Mouse (Mus musculus): ENCODE measurements at regions not wholly inside any gene's neighbourhood (a gene's known extent, or its start where the extent isn't known, plus 50 kb on each side); places are given as distances from the start of the nearest gene placed in this dataset.

- no peak for DNase-seq
- TF ChIP-seq POLR2A (IDR thresholded peaks at IDR 0.05; ENCODE audit: insufficient read depth, low read depth, low read length) (no peak), EP300 (IDR thresholded peaks at IDR 0.05; ENCODE audit: insufficient read depth, low read depth, low read length) (no peak), CTCF (IDR thresholded peaks at IDR 0.05) (no peak)
- no peaks in the 10 kb centered on the region for H3K4me1 ChIP-seq (ENCODE audit: control insufficient read depth, insufficient read depth, low read length)
- no peak overlapping the region for H3K9ac ChIP-seq (ENCODE audit: low read depth, low read length)
- H3K27ac ChIP-seq: no peak overlapping the region
- H3K4me3 ChIP-seq: no peak overlapping the region
- H3K27me3 ChIP-seq (ENCODE audit: control insufficient read depth, insufficient read depth, low read length): no peaks in the 10 kb centered on the region
- H3K79me2 ChIP-seq (replicated peaks; ENCODE audit: control insufficient read depth, insufficient read depth, low read length): no peaks in the 10 kb centered on the region
- intact Hi-C loops (cut with DNase I): no loop called here
- 55% methylated on average over 3 of the region's 3 CpGs for WGBS
- H3K36me3 ChIP-seq (ENCODE audit: control insufficient read depth, insufficient read depth, low read length): no peaks in the 10 kb centered on the region
Observed at GRCm38 (mm10) chr8:33078125-33078524, 350.4 kb upstream of the 5930422O12Rik start.

DNA sequence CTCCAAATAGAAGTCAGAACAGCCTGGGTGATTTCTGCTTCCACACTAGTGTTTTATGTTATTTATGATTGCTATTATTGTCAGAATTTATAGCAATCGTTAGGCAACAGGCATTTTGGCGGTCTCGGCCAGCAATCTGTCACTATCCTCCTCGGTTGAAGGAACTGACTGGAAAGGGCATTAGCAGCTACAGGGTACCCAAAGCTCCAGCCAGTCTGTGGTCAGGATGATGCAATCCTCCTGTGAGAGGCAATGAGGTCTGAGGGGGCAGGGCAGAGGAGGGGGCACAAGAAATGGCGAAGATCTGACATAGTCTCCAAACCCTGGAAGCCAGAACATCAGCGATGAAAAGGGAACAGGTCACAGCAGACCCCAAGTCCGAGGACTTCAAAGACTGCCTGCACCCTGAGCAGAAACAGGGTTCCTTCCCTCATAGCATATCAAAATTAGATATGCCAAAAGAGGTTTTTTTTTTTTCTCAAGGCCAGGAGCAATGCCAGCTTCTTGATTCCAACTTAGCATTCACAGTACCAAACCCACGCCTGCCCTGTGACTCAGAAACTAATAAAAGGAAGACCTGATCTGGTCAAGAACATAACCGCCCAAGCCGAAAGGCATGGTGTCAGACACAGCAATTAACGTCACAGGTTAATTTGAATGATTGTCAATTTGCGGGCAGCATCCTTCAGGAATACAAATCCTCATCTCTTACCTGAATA lies 348.5 kb upstream of the 5930422O12Rik start:
- no peak for TF ChIP-seq EP300 (IDR thresholded peaks at IDR 0.05; ENCODE audit: insufficient read depth, low read depth, low read length)
- no peak for TF ChIP-seq POLR2A (IDR thresholded peaks at IDR 0.05; ENCODE audit: insufficient read depth, low read depth, low read length)
- no peak for TF ChIP-seq CTCF (IDR thresholded peaks at IDR 0.05)
- no peaks in the 10 kb centered on the region for H3K36me3 ChIP-seq (ENCODE audit: control insufficient read depth, insufficient read depth, low read length)
- no peak overlapping the region for H3K27ac ChIP-seq
- DNase-seq: no peak
- no peak overlapping the region for H3K4me3 ChIP-seq
- 69% methylated on average over 12 of the region's 12 CpGs for WGBS
- H3K79me2 ChIP-seq (replicated peaks; ENCODE audit: control insufficient read depth, insufficient read depth, low read length): no peaks in the 10 kb centered on the region
- no peaks in the 10 kb centered on the region for H3K4me1 ChIP-seq (ENCODE audit: control insufficient read depth, insufficient read depth, low read length)
- H3K27me3 ChIP-seq (ENCODE audit: control insufficient read depth, insufficient read depth, low read length): no peaks in the 10 kb centered on the region
- intact Hi-C loops (cut with DNase I): no loop called here
- H3K9ac ChIP-seq (ENCODE audit: low read depth, low read length): no peak overlapping the region

- Histone ChIP-seq H3K27ac (no peak overlapping the region), H3K4me3 (no peak overlapping the region), H3K36me3 (ENCODE audit: control insufficient read depth, insufficient read depth, low read length) (no peaks in the 10 kb centered on the region), H3K79me2 (replicated peaks; ENCODE audit: control insufficient read depth, insufficient read depth, low read length) (no peaks in the 10 kb centered on the region), H3K27me3 (ENCODE audit: control insufficient read depth, insufficient read depth, low read length) (no peaks in the 10 kb centered on the region), H3K4me1 (ENCODE audit: control insufficient read depth, insufficient read depth, low read length) (no peaks in the 10 kb centered on the region), H3K9ac (ENCODE audit: low read depth, low read length) (no peak overlapping the region)
- no peak for TF ChIP-seq POLR2A (IDR thresholded peaks at IDR 0.05; ENCODE audit: insufficient read depth, low read depth, low read length)
- no peak for TF ChIP-seq EP300 (IDR thresholded peaks at IDR 0.05; ENCODE audit: insufficient read depth, low read depth, low read length)
- no peak for DNase-seq
- 72% methylated on average over 4 of the region's 4 CpGs for WGBS
- intact Hi-C loops (cut with DNase I): no loop called here
Observed at GRCm38 (mm10) chr8:33081941-33082340, 346.6 kb upstream of the 5930422O12Rik start.

- no peak for TF ChIP-seq POLR2A (IDR thresholded peaks at IDR 0.05; ENCODE audit: insufficient read depth, low read depth, low read length)
- TF ChIP-seq CTCF (IDR thresholded peaks at IDR 0.05): no peak
- TF ChIP-seq EP300 (IDR thresholded peaks at IDR 0.05; ENCODE audit: insufficient read depth, low read depth, low read length): no peak
- no peaks in the 10 kb centered on the region for H3K4me1 ChIP-seq (ENCODE audit: control insufficient read depth, insufficient read depth, low read length)
Observed at GRCm38 (mm10) chr8:33085461-33085860, 343.0 kb upstream of the 5930422O12Rik start.

DNA sequence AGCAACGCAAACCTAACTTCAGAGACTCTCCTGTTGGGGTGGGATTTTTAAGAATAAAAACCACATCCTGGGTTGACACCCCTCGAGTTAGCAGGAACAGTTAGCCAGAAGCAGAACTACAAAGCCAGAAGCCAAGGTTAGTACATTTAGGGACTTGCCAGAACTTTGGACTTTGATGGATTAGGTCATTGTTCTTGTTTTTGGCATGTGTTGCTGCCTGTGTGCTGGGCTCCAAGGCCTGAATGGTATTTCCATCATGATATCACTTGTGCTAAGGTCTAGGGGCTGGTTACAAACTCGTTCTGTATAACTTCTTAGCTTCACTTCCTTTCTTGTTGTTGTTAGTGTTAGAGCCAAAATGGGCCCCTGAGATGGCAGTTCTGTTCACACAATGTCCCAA lies 338.8 kb upstream of the 5930422O12Rik start:
- 40% methylated on average over 3 of the region's 3 CpGs for WGBS
- Histone ChIP-seq H3K4me1 (ENCODE audit: control insufficient read depth, insufficient read depth, low read length) (no peaks in the 10 kb centered on the region), H3K27ac (no peak overlapping the region), H3K36me3 (ENCODE audit: control insufficient read depth, insufficient read depth, low read length) (no peaks in the 10 kb centered on the region), H3K4me3 (no peak overlapping the region), H3K27me3 (ENCODE audit: control insufficient read depth, insufficient read depth, low read length) (no peaks in the 10 kb centered on the region), H3K9ac (ENCODE audit: low read depth, low read length) (no peak overlapping the region), H3K79me2 (replicated peaks; ENCODE audit: control insufficient read depth, insufficient read depth, low read length) (no peaks in the 10 kb centered on the region)
- TF ChIP-seq CTCF (IDR thresholded peaks at IDR 0.05) (no peak), EP300 (IDR thresholded peaks at IDR 0.05; ENCODE audit: insufficient read depth, low read depth, low read length) (no peak), POLR2A (IDR thresholded peaks at IDR 0.05; ENCODE audit: insufficient read depth, low read depth, low read length) (no peak)
- intact Hi-C loops (cut with DNase I): no loop called here
- no peak for DNase-seq

More at GRCm38 (mm10) chr8:33085461-33085860, 343.0 kb upstream of the 5930422O12Rik start:
- intact Hi-C loops (cut with DNase I): no loop called here
- no peaks in the 10 kb centered on the region for H3K79me2 ChIP-seq (replicated peaks; ENCODE audit: control insufficient read depth, insufficient read depth, low read length)
- no peak overlapping the region for H3K27ac ChIP-seq
- no peak for DNase-seq
- H3K4me3 ChIP-seq: no peak overlapping the region
- H3K9ac ChIP-seq (ENCODE audit: low read depth, low read length): no peak overlapping the region
- no peaks in the 10 kb centered on the region for H3K36me3 ChIP-seq (ENCODE audit: control insufficient read depth, insufficient read depth, low read length)
- no peaks in the 10 kb centered on the region for H3K27me3 ChIP-seq (ENCODE audit: control insufficient read depth, insufficient read depth, low read length)
- 57% methylated on average over 5 of the region's 5 CpGs for WGBS

DNA sequence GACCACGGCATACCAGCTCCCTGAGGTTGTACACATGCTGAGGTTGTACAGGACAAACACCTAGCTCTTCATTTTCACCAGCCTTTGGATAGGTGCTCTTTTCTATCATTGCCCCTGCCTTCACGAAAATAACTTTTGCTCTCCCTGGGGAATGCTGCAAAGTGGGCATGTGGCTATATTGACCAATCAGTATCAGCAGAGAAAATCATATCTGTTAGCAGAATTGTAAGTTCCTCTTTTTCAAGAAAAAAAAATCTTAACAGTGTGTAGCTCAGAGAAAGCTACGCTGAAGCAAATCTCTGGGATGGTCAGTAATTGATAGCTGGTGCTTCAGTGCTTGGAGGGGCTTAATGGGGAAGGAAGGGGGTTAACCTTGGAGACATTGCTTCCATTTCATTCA lies 319.6 kb upstream of the 5930422O12Rik start:
- Histone ChIP-seq H3K4me3 (no peak overlapping the region), H3K36me3 (ENCODE audit: control insufficient read depth, insufficient read depth, low read length) (no peaks in the 10 kb centered on the region), H3K4me1 (ENCODE audit: control insufficient read depth, insufficient read depth, low read length) (no peaks in the 10 kb centered on the region), H3K27me3 (ENCODE audit: control insufficient read depth, insufficient read depth, low read length) (no peaks in the 10 kb centered on the region), H3K79me2 (replicated peaks; ENCODE audit: control insufficient read depth, insufficient read depth, low read length) (no peaks in the 10 kb centered on the region), H3K27ac (no peak overlapping the region), H3K9ac (ENCODE audit: low read depth, low read length) (no peak overlapping the region)
- no peak for TF ChIP-seq POLR2A (IDR thresholded peaks at IDR 0.05; ENCODE audit: insufficient read depth, low read depth, low read length)
- TF ChIP-seq CTCF (IDR thresholded peaks at IDR 0.05): no peak
- no peak for TF ChIP-seq EP300 (IDR thresholded peaks at IDR 0.05; ENCODE audit: insufficient read depth, low read depth, low read length)
- intact Hi-C loops (cut with DNase I): no loop called here
- no peak for DNase-seq
- 63% methylated on average over 3 of the region's 3 CpGs for WGBS
